Mouse (Mus musculus) gastrocnemius, postnatal 4 days (tissue): ENCODE data around the gene Cyp11a1. TPM values are rescaled to one million over a fixed set of nuclear protein-coding genes. Genes with fewer than 3 reads are reported as not detected.

ENCODE experiments used
- total RNA-seq, 2 experiments: library from RNA; stranded (reverse); gene quantifications; 2 replicates each; pipeline ENCODE4 v1.2.3; 2021

Gene Cyp11a1
- total RNA-seq, 2 experiments from 2014 or later: 5.4 TPM

Other genes with a start within 250 kb of the Cyp11a1 start
- 10 to 100 TPM; 52.7 to 58.9 TPM for gene Clk3, start 240.6 kb upstream of the Cyp11a1 start, total RNA-seq
- 1 to 10 TPM; 4.5 to 7.2 TPM for gene Arid3b, start 169.6 kb upstream of the Cyp11a1 start, total RNA-seq
- 10 to 100 TPM; 47.4 to 51.5 TPM for gene Ubl7, start 95.4 kb upstream of the Cyp11a1 start, total RNA-seq
- gene Sema7a, start 66.3 kb upstream of the Cyp11a1 start, total RNA-seq: 10 to 100 TPM; 10.4 to 12.6 TPM
- gene Stra6, start 57.4 kb downstream of the Cyp11a1 start, total RNA-seq: 1 to 10 TPM in 1 of 2 experiments, under 1 TPM in 1; 0.74 to 1.1 TPM
- not detected for gene Ccdc33, start 112.4 kb downstream of the Cyp11a1 start, total RNA-seq
- 100 to 1,000 TPM; 179 to 208 TPM for gene Islr, start 197.9 kb downstream of the Cyp11a1 start, total RNA-seq
- gene Islr2, start 197.9 kb downstream of the Cyp11a1 start, total RNA-seq: 1 to 10 TPM; 6.4 to 7.7 TPM
- gene Pml, start 243.4 kb downstream of the Cyp11a1 start, total RNA-seq: 10 to 100 TPM; 16.8 to 19.5 TPM
- gene Stoml1, start 246.8 kb downstream of the Cyp11a1 start, total RNA-seq: 10 to 100 TPM; 16.1 to 16.6 TPM